In the genomic region with DNA sequence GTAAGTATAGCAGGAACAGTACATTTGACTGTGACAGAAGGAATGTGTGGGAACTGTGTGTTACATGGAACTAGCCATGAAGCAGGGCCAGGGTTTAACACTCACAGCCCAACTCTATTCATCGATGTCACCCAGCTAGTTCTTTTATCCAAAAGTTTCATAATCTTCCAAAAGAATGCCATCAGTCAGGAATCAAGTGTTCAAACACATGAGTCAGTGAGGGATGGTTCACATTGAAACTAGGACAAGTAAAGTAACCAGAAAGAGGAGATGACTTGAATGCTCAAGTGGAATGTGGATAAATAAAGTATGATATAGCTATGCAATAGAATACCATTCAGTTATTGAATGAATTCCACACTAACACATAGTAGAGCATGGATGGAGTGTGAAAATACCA, we compare ENCODE assay signal across 15 mouse cellular contexts.
"Had no signal": no experiment of that assay in that cellular context is flagged by ENCODE, and none has a peak within 500 bp of the region (broad histone marks: within the 10 kb centered on the region; RNA-seq: fewer than 3 reads in every experiment).

No protein-coding gene starts in this region.

- H3K4me2 ChIP-seq: neural tube, embryonic 15.5 days; stomach, embryonic 15.5 days had no signal

- H3K36me3 ChIP-seq: neural tube, embryonic 15.5 days; stomach, embryonic 15.5 days had no signal

- H3K4me1 ChIP-seq: neural tube, embryonic 15.5 days; stomach, embryonic 15.5 days had no signal

- DNase-seq: retina, postnatal 1 day; right cerebral cortex, adult 18-20 months; right cerebral cortex, postnatal 14 days; right cerebral cortex, postnatal 25 days; right cerebral cortex, postnatal 4 days; spleen, adult 18-20 months; thymus, adult 18-20 months; thymus, adult 2 months; thymus, postnatal 14 days; thymus, postnatal 25 days; thymus, postnatal 36 days; thymus, postnatal 4 days had no signal

- H3K9ac ChIP-seq: neural tube, embryonic 15.5 days; stomach, embryonic 15.5 days had no signal

- H3K27me3 ChIP-seq: neural tube, embryonic 15.5 days; stomach, embryonic 15.5 days had no signal

- H3K9me3 ChIP-seq: neural tube, embryonic 15.5 days; stomach, embryonic 15.5 days had no signal

- H3K27ac ChIP-seq: neural tube, embryonic 15.5 days; stomach, embryonic 15.5 days; stomach, postnatal 0 days had no signal

- H3K4me3 ChIP-seq: neural tube, embryonic 15.5 days; stomach, embryonic 15.5 days had no signal
